Comparison of ENCODE assay signal across 7 mouse cellular contexts in the genomic region with DNA sequence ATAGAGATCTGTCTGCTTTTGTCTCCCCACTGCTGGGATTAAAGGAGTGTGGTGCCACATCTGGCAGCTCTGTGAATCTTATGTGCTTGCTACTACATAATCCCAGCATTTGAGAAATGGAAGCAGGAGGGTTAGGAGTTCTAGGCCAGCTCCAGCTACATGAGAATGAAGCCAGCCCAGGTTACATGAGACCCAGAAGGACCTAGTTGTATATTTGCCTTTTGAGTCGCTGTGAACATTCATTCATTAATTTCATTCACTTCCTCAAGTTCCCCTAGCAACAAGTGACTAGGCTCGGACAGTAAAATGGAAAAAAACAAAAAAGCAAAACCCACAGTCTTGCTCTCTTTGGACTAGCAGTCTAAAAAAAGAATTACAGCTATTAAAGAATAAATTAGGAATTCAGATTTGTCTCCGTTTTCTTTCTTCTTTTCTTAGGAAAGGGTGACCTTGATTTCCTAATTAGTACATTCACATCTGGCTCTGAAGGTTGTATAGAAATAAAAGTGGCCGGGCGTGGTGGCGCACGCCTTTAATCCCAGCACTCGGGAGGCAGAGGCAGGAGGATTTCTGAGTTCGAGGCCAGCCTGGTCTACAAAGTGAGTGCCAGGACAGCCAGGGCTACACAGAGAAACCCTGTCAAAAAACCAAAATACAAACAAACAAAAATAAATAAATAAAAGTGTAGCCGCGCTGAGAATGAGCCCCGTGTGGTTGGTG. TPM values are rescaled to one million over a fixed set of nuclear protein-coding genes. Genes with fewer than 3 reads are reported as not detected.
DNase-seq lines count a peak whose midpoint lies in the region; ATAC-seq and TF ChIP-seq lines count a peak whose summit lies in the region.

No protein-coding gene starts in this region.

- H3K9ac ChIP-seq in lung, postnatal 0 days (replicated peaks; ENCODE audit: low read depth), result peak overlapping the region; percentile 66; the same call in 1 of the 2 replicates
- no peak overlapping the region for H3K9ac ChIP-seq in limb, embryonic 12.5 days (replicated peaks)

- H3K27me3 ChIP-seq in lung, postnatal 0 days (replicated peaks; ENCODE audit: insufficient read depth, low read length), result no peaks in the 10 kb centered on the region
- H3K27me3 ChIP-seq in forebrain, embryonic 10.5 days (ENCODE audit: poor library complexity, severe bottlenecking), result peaks cover 22% of the 10 kb centered on the region
- no peaks in the 10 kb centered on the region for H3K27me3 ChIP-seq in limb, embryonic 12.5 days
- H3K27me3 ChIP-seq in splenic B cell, adult 2 months (ENCODE audit: control insufficient read depth, insufficient read depth, low read length, poor library complexity, severe bottlenecking), result no peaks in the 10 kb centered on the region

- no peaks in the 10 kb centered on the region for H3K4me1 ChIP-seq in lung, postnatal 0 days (ENCODE audit: insufficient read depth, low read depth, low read length)
- peaks cover 29% of the 10 kb centered on the region for H3K4me1 ChIP-seq in forebrain, embryonic 10.5 days
- peaks cover 14% of the 10 kb centered on the region for H3K4me1 ChIP-seq in limb, embryonic 12.5 days (replicated peaks)

- no peak for ATAC-seq in lung, postnatal 0 days
- no peak for ATAC-seq in limb, embryonic 12.5 days (ENCODE audit: insufficient number of reproducible peaks, insufficient read depth, low FRiP score, low TSS enrichment, low read depth)
- ATAC-seq in megakaryocyte progenitor cell, adult 5-6 weeks (replicated peaks; ENCODE audit: poor library complexity), result no peak

- DNase-seq in lung, postnatal 0 days (ENCODE audit: low spot score), result peak; percentile 68
- DNase-seq in lung, postnatal 36 days, result no peak
- no peak for DNase-seq in forebrain, embryonic 10.5 days (ENCODE audit: extremely low spot score, low spot score)
- peak; percentile 77 for DNase-seq in splenic B cell, adult 2 months (ENCODE audit: low read depth, low spot score)
- no peak for DNase-seq in thymus, postnatal 14 days

- H3K9me3 ChIP-seq in lung, postnatal 0 days (ENCODE audit: low read length), result no peaks in the 10 kb centered on the region
- H3K9me3 ChIP-seq in forebrain, embryonic 10.5 days, result no peaks in the 10 kb centered on the region; the same call in 1 of the 2 replicates
- peaks cover 3% of the 10 kb centered on the region; the same call in 1 of the 2 replicates for H3K9me3 ChIP-seq in limb, embryonic 12.5 days

- H3K36me3 ChIP-seq in lung, postnatal 0 days (ENCODE audit: insufficient read depth, low read length), result no peaks in the 10 kb centered on the region
- H3K36me3 ChIP-seq in forebrain, embryonic 10.5 days (replicated peaks), result peaks cover 21% of the 10 kb centered on the region
- H3K36me3 ChIP-seq in limb, embryonic 12.5 days, result peaks cover 22% of the 10 kb centered on the region
- no peaks in the 10 kb centered on the region for H3K36me3 ChIP-seq in splenic B cell, adult 2 months (ENCODE audit: control insufficient read depth, insufficient read depth, low read length, poor library complexity, severe bottlenecking)

- no peak for TF ChIP-seq EP300 in lung, postnatal 0 days (IDR thresholded peaks at IDR 0.05)

- H3K4me3 ChIP-seq in lung, postnatal 0 days (ENCODE audit: low read depth, low read length), result peak overlapping the region; percentile 78
- H3K4me3 ChIP-seq in forebrain, embryonic 10.5 days, result peak overlapping the region; percentile 71
- H3K4me3 ChIP-seq in limb, embryonic 12.5 days (replicated peaks), result peak overlapping the region; percentile 62

- peak overlapping the region; percentile 50 for H3K4me2 ChIP-seq in lung, postnatal 0 days (replicated peaks; ENCODE audit: low read depth, low read length)
- H3K4me2 ChIP-seq in limb, embryonic 12.5 days, result peak overlapping the region; percentile 56

- H3K27ac ChIP-seq in lung, postnatal 0 days (ENCODE audit: low read length), result peak overlapping the region; percentile 70
- H3K27ac ChIP-seq in forebrain, embryonic 10.5 days, result no peak overlapping the region
- peak overlapping the region; percentile 94; the same call in 1 of the 2 replicates for H3K27ac ChIP-seq in limb, embryonic 12.5 days

- no peak for TF ChIP-seq CTCF in lung, postnatal 0 days (IDR thresholded peaks at IDR 0.05)

- 40% methylated on average over 12 of the region's 12 CpGs for WGBS in lung, postnatal 0 days
- WGBS in forebrain, embryonic 10.5 days, result 48% methylated on average over 12 of the region's 12 CpGs
- WGBS in limb, embryonic 12.5 days, result 46% methylated on average over 12 of the region's 12 CpGs

RNA-seq across cellular contexts. Expression of gene Ccdc107, which starts 0.4 kb away (rescaled TPM):
- 81.0 and 82.7 TPM in 2 replicates for polyA plus RNA-seq in lung, postnatal 0 days (2015; fragmentation: Nextera tagmentation; extraction: Ambion mirVana)
- polyA plus RNA-seq in forebrain, embryonic 10.5 days (2016; fragmentation: Nextera tagmentation; extraction: Ambion mirVana), result 42.2 and 43.9 TPM in 2 replicates
- polyA plus RNA-seq in limb, embryonic 12.5 days (2016; fragmentation: Nextera tagmentation; extraction: Ambion mirVana), result 62.0 and 63.8 TPM in 2 replicates
- 34.5 and 43.0 TPM in 2 replicates for total RNA-seq in megakaryocyte progenitor cell, adult 5-6 weeks (2015)
- 49.6 and 53.9 TPM in 2 replicates for total RNA-seq in megakaryocyte progenitor cell, adult 5-6 weeks (2017)

RNA-seq across cellular contexts. Expression of gene Arhgef39, which starts 7.2 kb away (rescaled TPM):
- polyA plus RNA-seq in lung, postnatal 0 days (2015; fragmentation: Nextera tagmentation; extraction: Ambion mirVana), result 2.4 and 3.5 TPM in 2 replicates
- polyA plus RNA-seq in forebrain, embryonic 10.5 days (2016; fragmentation: Nextera tagmentation; extraction: Ambion mirVana), result 54.6 and 56.7 TPM in 2 replicates
- polyA plus RNA-seq in limb, embryonic 12.5 days (2016; fragmentation: Nextera tagmentation; extraction: Ambion mirVana), result 44.8 and 46.4 TPM in 2 replicates
- total RNA-seq in megakaryocyte progenitor cell, adult 5-6 weeks (2015), result 44.2 and 55.1 TPM in 2 replicates
- 47.5 and 65.0 TPM in 2 replicates for total RNA-seq in megakaryocyte progenitor cell, adult 5-6 weeks (2017)

RNA-seq across cellular contexts. Expression of gene Sit1, which starts 8.7 kb away (rescaled TPM):
- polyA plus RNA-seq in lung, postnatal 0 days (2015; fragmentation: Nextera tagmentation; extraction: Ambion mirVana), result not detected in 2 replicates
- polyA plus RNA-seq in forebrain, embryonic 10.5 days (2016; fragmentation: Nextera tagmentation; extraction: Ambion mirVana), result not detected in 2 replicates
- polyA plus RNA-seq in limb, embryonic 12.5 days (2016; fragmentation: Nextera tagmentation; extraction: Ambion mirVana), result not detected in 2 replicates
- total RNA-seq in megakaryocyte progenitor cell, adult 5-6 weeks (2015), result not detected in 2 replicates
- not detected in 2 replicates for total RNA-seq in megakaryocyte progenitor cell, adult 5-6 weeks (2017)

RNA-seq across cellular contexts. Expression of gene Car9, which starts 14.5 kb away (rescaled TPM):
- 2.1 and 2.6 TPM in 2 replicates for polyA plus RNA-seq in lung, postnatal 0 days (2015; fragmentation: Nextera tagmentation; extraction: Ambion mirVana)
- 0.60 and 1.1 TPM in 2 replicates for polyA plus RNA-seq in forebrain, embryonic 10.5 days (2016; fragmentation: Nextera tagmentation; extraction: Ambion mirVana)
- polyA plus RNA-seq in limb, embryonic 12.5 days (2016; fragmentation: Nextera tagmentation; extraction: Ambion mirVana), result 1.1 and 1.3 TPM in 2 replicates
- total RNA-seq in megakaryocyte progenitor cell, adult 5-6 weeks (2015), result 10.4 and 15.0 TPM in 2 replicates
- 4.0 and 10.5 TPM in 2 replicates for total RNA-seq in megakaryocyte progenitor cell, adult 5-6 weeks (2017)

RNA-seq across cellular contexts. Expression of gene Tpm2, which starts 31.3 kb away (rescaled TPM):
- 84.8 and 89.0 TPM in 2 replicates for polyA plus RNA-seq in lung, postnatal 0 days (2015; fragmentation: Nextera tagmentation; extraction: Ambion mirVana)
- polyA plus RNA-seq in forebrain, embryonic 10.5 days (2016; fragmentation: Nextera tagmentation; extraction: Ambion mirVana), result 40.0 and 42.6 TPM in 2 replicates
- polyA plus RNA-seq in limb, embryonic 12.5 days (2016; fragmentation: Nextera tagmentation; extraction: Ambion mirVana), result 215 and 216 TPM in 2 replicates
- 0.56 and 3.0 TPM in 2 replicates for total RNA-seq in megakaryocyte progenitor cell, adult 5-6 weeks (2015)
- total RNA-seq in megakaryocyte progenitor cell, adult 5-6 weeks (2017), result 3.8 and 5.8 TPM in 2 replicates

Comparison
In these comparisons a context has a peak if more than half of its experiments do, and no peak if none do; other contexts are left out.
1. DNase-seq: peak in lung, postnatal 0 days (single experiment) and splenic B cell, adult 2 months (single experiment); none in lung, postnatal 36 days (single experiment), forebrain, embryonic 10.5 days (single experiment) and thymus, postnatal 14 days (single experiment).
2. RNA of gene Arhgef39, which starts 7.2 kb away (polyA plus RNA-seq): 54.6 to 56.7 TPM in forebrain, embryonic 10.5 days and 44.8 to 46.4 TPM in limb, embryonic 12.5 days; 2.4 to 3.5 TPM in lung, postnatal 0 days; every median in the first group is over 10 times any median in the second.
3. Peak in every context shown above with its lines, with median percentiles within 50 percentile points of each other: H3K4me3 ChIP-seq.